Mouse (Mus musculus): ENCODE results near the gene Runx3. TPM values are rescaled to one million over a fixed set of nuclear protein-coding genes. Genes with fewer than 3 reads are reported as not detected.

The Runx3 gene
- polyA plus RNA-seq, 1 experiment from 2014 or later = 0.17 TPM

GRCm38 (mm10) chr4:135077196-135077595 is 43.3 kb upstream of the Runx3 start:
- Histone ChIP-seq H3K36me3 (ENCODE audit: control insufficient read depth, insufficient read depth) (no peaks in the 10 kb centered on the region), H3K4me2 (replicated peaks; ENCODE audit: low read depth) (no peak overlapping the region), H3K9ac (ENCODE audit: low read depth, low read length) (no peak overlapping the region), H3K27ac (ENCODE audit: low read depth, low read length) (no peak overlapping the region), H3K27me3 (replicated peaks; ENCODE audit: control insufficient read depth, insufficient read depth, low read length) (no peaks in the 10 kb centered on the region), H3K4me3 (ENCODE audit: low read depth, low read length) (no peak overlapping the region), H3K4me1 (replicated peaks; ENCODE audit: control insufficient read depth, insufficient read depth, low read length) (no peaks in the 10 kb centered on the region), H3K9me3 (ENCODE audit: control insufficient read depth) (no peaks in the 10 kb centered on the region)
- ATAC-seq = no peak
- no peak for TF ChIP-seq CTCF (IDR thresholded peaks at IDR 0.05; ENCODE audit: low read depth)
- WGBS = 73% methylated on average over 9 of the region's 9 CpGs

- no peak overlapping the region for H3K9ac ChIP-seq (ENCODE audit: low read depth, low read length)
- H3K9me3 ChIP-seq (ENCODE audit: control insufficient read depth) = no peaks in the 10 kb centered on the region
- no peak for ATAC-seq
- no peak overlapping the region for H3K27ac ChIP-seq (ENCODE audit: low read depth, low read length)
- H3K4me3 ChIP-seq (ENCODE audit: low read depth, low read length) = no peak overlapping the region
- H3K36me3 ChIP-seq (ENCODE audit: control insufficient read depth, insufficient read depth) = no peaks in the 10 kb centered on the region
- no peaks in the 10 kb centered on the region for H3K4me1 ChIP-seq (replicated peaks; ENCODE audit: control insufficient read depth, insufficient read depth, low read length)
- H3K4me2 ChIP-seq (replicated peaks; ENCODE audit: low read depth) = no peak overlapping the region
- TF ChIP-seq CTCF (IDR thresholded peaks at IDR 0.05; ENCODE audit: low read depth) = no peak
- H3K27me3 ChIP-seq (replicated peaks; ENCODE audit: control insufficient read depth, insufficient read depth, low read length) = no peaks in the 10 kb centered on the region
- WGBS = 68% methylated on average over 23 of the region's 23 CpGs
Measured at GRCm38 (mm10) chr4:135079859-135080640, 40.4 kb upstream of the Runx3 start.

- WGBS = 68% methylated on average over 7 of the region's 7 CpGs
- Histone ChIP-seq H3K27me3 (replicated peaks; ENCODE audit: control insufficient read depth, insufficient read depth, low read length) (no peaks in the 10 kb centered on the region), H3K27ac (ENCODE audit: low read depth, low read length) (no peak overlapping the region), H3K4me3 (ENCODE audit: low read depth, low read length) (no peak overlapping the region), H3K36me3 (ENCODE audit: control insufficient read depth, insufficient read depth) (no peaks in the 10 kb centered on the region), H3K9me3 (ENCODE audit: control insufficient read depth) (no peaks in the 10 kb centered on the region), H3K9ac (ENCODE audit: low read depth, low read length) (no peak overlapping the region), H3K4me2 (replicated peaks; ENCODE audit: low read depth) (no peak overlapping the region), H3K4me1 (replicated peaks; ENCODE audit: control insufficient read depth, insufficient read depth, low read length) (no peaks in the 10 kb centered on the region)
- ATAC-seq = no peak
- no peak for TF ChIP-seq CTCF (IDR thresholded peaks at IDR 0.05; ENCODE audit: low read depth)
Measured at GRCm38 (mm10) chr4:135080641-135080920, 39.9 kb upstream of the Runx3 start.

GRCm38 (mm10) chr4:135083089-135083488 is 37.4 kb upstream of the Runx3 start:
- TF ChIP-seq CTCF (IDR thresholded peaks at IDR 0.05; ENCODE audit: low read depth) = no peak
- 76% methylated on average over 6 of the region's 6 CpGs for whole genome bisulfite sequencing
- Histone ChIP-seq H3K36me3 (ENCODE audit: control insufficient read depth, insufficient read depth) (no peaks in the 10 kb centered on the region), H3K9me3 (ENCODE audit: control insufficient read depth) (no peaks in the 10 kb centered on the region), H3K4me1 (replicated peaks; ENCODE audit: control insufficient read depth, insufficient read depth, low read length) (no peaks in the 10 kb centered on the region), H3K9ac (ENCODE audit: low read depth, low read length) (no peak overlapping the region), H3K27me3 (replicated peaks; ENCODE audit: control insufficient read depth, insufficient read depth, low read length) (no peaks in the 10 kb centered on the region), H3K4me2 (replicated peaks; ENCODE audit: low read depth) (no peak overlapping the region), H3K27ac (ENCODE audit: low read depth, low read length) (no peak overlapping the region), H3K4me3 (ENCODE audit: low read depth, low read length) (no peak overlapping the region)
- no peak for ATAC-seq

- Histone ChIP-seq H3K36me3 (ENCODE audit: control insufficient read depth, insufficient read depth) (no peaks in the 10 kb centered on the region), H3K27ac (ENCODE audit: low read depth, low read length) (no peak overlapping the region), H3K27me3 (replicated peaks; ENCODE audit: control insufficient read depth, insufficient read depth, low read length) (no peaks in the 10 kb centered on the region), H3K4me1 (replicated peaks; ENCODE audit: control insufficient read depth, insufficient read depth, low read length) (no peaks in the 10 kb centered on the region), H3K9ac (ENCODE audit: low read depth, low read length) (no peak overlapping the region), H3K4me2 (replicated peaks; ENCODE audit: low read depth) (no peak overlapping the region), H3K4me3 (ENCODE audit: low read depth, low read length) (no peak overlapping the region), H3K9me3 (ENCODE audit: control insufficient read depth) (no peaks in the 10 kb centered on the region)
- ATAC-seq = no peak
- 73% methylated on average over 13 of the region's 13 CpGs for WGBS
- TF ChIP-seq CTCF (IDR thresholded peaks at IDR 0.05; ENCODE audit: low read depth) = peak; percentile 44
Measured at GRCm38 (mm10) chr4:135085077-135085853, 35.2 kb upstream of the Runx3 start.

- Histone ChIP-seq H3K9me3 (ENCODE audit: control insufficient read depth) (no peaks in the 10 kb centered on the region), H3K4me1 (replicated peaks; ENCODE audit: control insufficient read depth, insufficient read depth, low read length) (no peaks in the 10 kb centered on the region), H3K36me3 (ENCODE audit: control insufficient read depth, insufficient read depth) (no peaks in the 10 kb centered on the region), H3K4me3 (ENCODE audit: low read depth, low read length) (no peak overlapping the region), H3K9ac (ENCODE audit: low read depth, low read length) (no peak overlapping the region), H3K27me3 (replicated peaks; ENCODE audit: control insufficient read depth, insufficient read depth, low read length) (no peaks in the 10 kb centered on the region), H3K4me2 (replicated peaks; ENCODE audit: low read depth) (no peak overlapping the region), H3K27ac (ENCODE audit: low read depth, low read length) (no peak overlapping the region)
- WGBS = 68% methylated on average over 13 of the region's 13 CpGs
- TF ChIP-seq CTCF (IDR thresholded peaks at IDR 0.05; ENCODE audit: low read depth) = no peak
- no peak for ATAC-seq
Measured at GRCm38 (mm10) chr4:135090613-135091012, 29.8 kb upstream of the Runx3 start.
